Mouse (Mus musculus): ENCODE measurements around the gene Wwc2.

The Wwc2 gene

GRCm38 (mm10) chr8:47781881-47782280, 208.8 kb downstream of the Wwc2 start:
- no peak for DNase-seq

GRCm38 (mm10) chr8:47779589-47779988, 211.1 kb downstream of the Wwc2 start:
- DNase-seq, result no peak

GRCm38 (mm10) chr8:47777415-47777814, 213.3 kb downstream of the Wwc2 start:
- DNase-seq, result no peak
